Mouse (Mus musculus) c-Kit-negative CD71-positive TER-119-positive erythroid progenitor cells, embryonic 14.5 days (primary cell): ENCODE data around the gene Cul9.

Source experiments
- DNase-seq: peaks from one replicate; pipeline ENCODE4 v3.0.0-alpha.2; 2013; ENCODE audit warnings: low read depth, low spot score

Gene Cul9

GRCm38 (mm10) chr17:46453302-46453948 lies 92.8 kb downstream of the Cul9 start:
- no peak for DNase-seq

DNA sequence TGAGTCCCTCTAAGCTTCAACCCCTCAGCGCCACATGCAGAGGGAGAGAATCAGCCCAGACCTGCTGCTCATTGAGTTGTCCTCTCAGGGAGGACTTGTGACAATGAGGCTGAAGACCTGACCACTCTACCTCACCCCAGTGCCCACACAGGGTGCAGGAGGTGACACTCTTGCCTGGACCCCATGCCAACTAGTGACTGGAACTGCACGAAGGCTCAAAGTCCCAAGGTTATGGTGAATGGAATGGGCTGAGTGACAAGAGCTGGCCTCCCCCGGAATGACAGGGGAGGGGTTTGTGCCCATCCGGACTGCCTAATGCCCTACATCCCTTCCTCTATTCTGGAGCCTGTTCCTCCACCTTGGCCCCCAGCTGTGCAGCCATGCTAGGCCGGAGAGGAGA lies 93.5 kb downstream of the Cul9 start:
- no peak for DNase-seq
